Comparison of ENCODE assay signal across 1 mouse cellular context in the genomic region with DNA sequence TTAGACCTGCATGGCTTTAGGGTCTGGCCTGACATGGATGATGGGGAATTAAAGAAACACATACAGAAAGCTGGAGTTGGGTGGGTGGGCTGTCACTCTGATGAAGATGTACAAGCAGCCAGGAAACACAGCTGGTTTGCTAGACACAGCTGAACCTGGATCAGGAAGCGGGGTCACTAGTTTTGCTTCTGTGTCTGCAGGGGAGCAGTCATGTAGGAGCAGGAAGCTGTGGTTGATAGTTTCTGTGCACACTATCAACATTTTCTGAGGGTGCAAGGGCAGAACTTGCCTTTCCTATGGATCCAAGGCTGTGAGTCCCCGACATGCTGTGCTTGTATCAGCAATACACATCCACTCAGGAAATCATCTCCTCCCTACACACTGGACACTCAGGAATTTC.
TF ChIP-seq lines count a peak whose summit lies in the region.

No protein-coding gene starts in this region.

TF ChIP-seq in MEL, 35 proteins besides CTCF, POLR2A, EP300 and RAD21 (continued from another document):
- TF ChIP-seq USF1 (IDR thresholded peaks at IDR 0.05; ENCODE audit: low read depth, low read length), result no peak
- no peak for TF ChIP-seq MAZ (IDR thresholded peaks at IDR 0.05; ENCODE audit: low read depth, low read length)
- peak; percentile 46; the same call in 1 of the 2 replicates for TF ChIP-seq RCOR1 (IDR thresholded peaks at IDR 0.05; ENCODE audit: low read depth, low read length)
- TF ChIP-seq HCFC1 (IDR thresholded peaks at IDR 0.05; ENCODE audit: low read depth, low read length), result no peak
- TF ChIP-seq POLR2AphosphoS2 (IDR thresholded peaks at IDR 0.05; ENCODE audit: low read length), result no peak
- TF ChIP-seq NELFE (IDR thresholded peaks at IDR 0.05; ENCODE audit: low read depth, low read length), result no peak
- TF ChIP-seq MXI1 (IDR thresholded peaks at IDR 0.05; ENCODE audit: low read depth, low read length), result no peak
- TF ChIP-seq ZKSCAN1 (IDR thresholded peaks at IDR 0.05; ENCODE audit: low read depth, low read length), result no peak
- TF ChIP-seq MYC (IDR thresholded peaks at IDR 0.05; ENCODE audit: low read depth, low read length), result peak; percentile 45; the same call in 1 of the 2 replicates
- no peak for TF ChIP-seq MEF2A (IDR thresholded peaks at IDR 0.05; ENCODE audit: extremely low read depth, insufficient replicate concordance, low read depth, low read length, poor library complexity, severe bottlenecking)
- TF ChIP-seq NRF1 (IDR thresholded peaks at IDR 0.05; ENCODE audit: insufficient read depth, low read depth, low read length, poor library complexity, severe bottlenecking), result no peak
- peak; percentile 71 for TF ChIP-seq ETS1 (IDR thresholded peaks at IDR 0.05; ENCODE audit: low read depth, low read length)
- TF ChIP-seq MAFK (IDR thresholded peaks at IDR 0.05; ENCODE audit: borderline replicate concordance, low read depth, low read length), result no peak
- no peak for TF ChIP-seq MYB (IDR thresholded peaks at IDR 0.05; ENCODE audit: low read depth, low read length)
- no peak for TF ChIP-seq ZMIZ1 (IDR thresholded peaks at IDR 0.05; ENCODE audit: low read depth, low read length)
- peak; percentile 72 for TF ChIP-seq ELF1 (IDR thresholded peaks at IDR 0.05; ENCODE audit: low read depth, low read length)
- no peak for TF ChIP-seq CHD1 (IDR thresholded peaks at IDR 0.05; ENCODE audit: low read depth, low read length)
